Mouse (Mus musculus) heart, postnatal 0 days (tissue): ENCODE measurements at regions not wholly inside any gene's neighbourhood (a gene's known extent, or its start where the extent isn't known, plus 50 kb on each side); places are given as distances from the start of the nearest gene placed in this dataset.

ENCODE experiments used
- ATAC-seq: fragments of 200-750 bp; cut with Nextera tagmentation; 2 replicates; pipeline ENCODE4 v1.8.0; 2017; ENCODE audit warnings: low read depth, moderate number of reproducible peaks, moderate library complexity; ENCODE audit not compliant: insufficient read depth
- DNase-seq: peaks from one replicate; pipeline ENCODE4 v3.0.0-alpha.2; 2016; ENCODE audit warnings: low spot score
- H3K27ac ChIP-seq: fragments of 300-500 bp; sonication (generic); 2 replicates; pipeline ENCODE4 v1.5.1; 2014; ENCODE audit warnings: low read depth, mild to moderate bottlenecking
- H3K27me3 ChIP-seq: fragments of 300-500 bp; sonication (generic); 2 replicates; pipeline ENCODE4 v1.6.1; 2014; ENCODE audit warnings: low read length, mixed read lengths; ENCODE audit not compliant: control insufficient read depth, insufficient read depth
- H3K36me3 ChIP-seq: fragments of 300-500 bp; sonication (generic); replicated peaks from 2 replicates; pipeline ENCODE4 v1.6.1; 2014; ENCODE audit warnings: low read length, mixed read lengths; ENCODE audit not compliant: control insufficient read depth, insufficient read depth
- H3K4me1 ChIP-seq: fragments of 300-500 bp; sonication (generic); 2 replicates; pipeline ENCODE4 v1.6.1; 2014; ENCODE audit warnings: antibody characterized with exemption; ENCODE audit not compliant: control insufficient read depth, insufficient read depth
- H3K4me2 ChIP-seq: fragments of 300-500 bp; sonication (generic); 2 replicates; pipeline ENCODE4 v1.6.1; 2014; ENCODE audit warnings: low read depth, mild to moderate bottlenecking, low read length, moderate library complexity
- H3K4me3 ChIP-seq: fragments of 300-500 bp; sonication (generic); 2 replicates; pipeline ENCODE4 v1.5.1; 2014; ENCODE audit warnings: low read depth, low read length
- H3K9ac ChIP-seq: fragments of 300-500 bp; sonication (generic); replicated peaks from 2 replicates; pipeline ENCODE4 v1.6.1; 2014; ENCODE audit warnings: low read depth, low read length, mixed read lengths
- H3K9me3 ChIP-seq: fragments of 300-500 bp; sonication (generic); replicated peaks from 2 replicates; pipeline ENCODE4 v1.6.1; 2016; ENCODE audit warnings: low read length; ENCODE audit not compliant: control insufficient read depth
- CTCF ChIP-seq: IDR thresholded peaks from 2 replicates; pipeline ENCODE4 v1.5.1; 2016; ENCODE audit warnings: antibody characterized with exemption, control low read depth, low read depth
- EP300 ChIP-seq: IDR thresholded peaks from 2 replicates; pipeline ENCODE4 v1.6.1; 2016; ENCODE audit warnings: antibody characterized with exemption, low read depth
- WGBS: fragments of 180-500 bp; shearing (Covaris S2); extraction: QIAGEN DNeasy Blood & Tissue Kit; methylation state at CpG from one replicate; pipeline ENCODE4 v1.1.7; 2014; 5-methylcytosine and 5-hydroxymethylcytosine counted together

DNA sequence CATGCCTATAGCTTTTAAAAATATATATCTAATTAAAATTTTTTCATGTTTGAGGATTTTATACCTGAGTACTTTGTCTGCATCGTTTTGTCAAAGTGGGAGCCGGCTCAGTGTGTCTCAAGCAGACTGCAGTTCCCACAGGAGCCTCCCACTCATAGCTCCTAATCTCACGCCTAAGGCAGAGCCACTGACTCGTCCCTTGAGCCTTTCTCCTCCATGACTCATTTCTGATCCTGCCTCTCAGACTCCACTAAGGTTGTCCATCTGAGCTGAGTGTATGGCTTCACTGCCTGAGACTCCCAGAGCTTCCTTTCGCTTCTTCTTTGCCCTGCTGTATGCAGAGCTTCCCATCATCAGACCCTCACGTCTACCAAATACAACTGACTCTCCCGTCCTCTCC lies 98.8 kb downstream of the Efnb2 start:
- H3K9me3 ChIP-seq: no peaks in the 10 kb centered on the region
- no peak overlapping the region for H3K9ac ChIP-seq
- no peak for ATAC-seq
- H3K36me3 ChIP-seq: no peaks in the 10 kb centered on the region
- H3K4me2 ChIP-seq: no peak overlapping the region
- 57% methylated on average over 7 of the region's 7 CpGs for WGBS
- H3K27ac ChIP-seq: no peak overlapping the region
- no peaks in the 10 kb centered on the region for H3K4me1 ChIP-seq
- H3K4me3 ChIP-seq: no peak overlapping the region
- H3K27me3 ChIP-seq: no peaks in the 10 kb centered on the region
- TF ChIP-seq EP300 (no peak), CTCF (no peak)
- DNase-seq: no peak

DNA sequence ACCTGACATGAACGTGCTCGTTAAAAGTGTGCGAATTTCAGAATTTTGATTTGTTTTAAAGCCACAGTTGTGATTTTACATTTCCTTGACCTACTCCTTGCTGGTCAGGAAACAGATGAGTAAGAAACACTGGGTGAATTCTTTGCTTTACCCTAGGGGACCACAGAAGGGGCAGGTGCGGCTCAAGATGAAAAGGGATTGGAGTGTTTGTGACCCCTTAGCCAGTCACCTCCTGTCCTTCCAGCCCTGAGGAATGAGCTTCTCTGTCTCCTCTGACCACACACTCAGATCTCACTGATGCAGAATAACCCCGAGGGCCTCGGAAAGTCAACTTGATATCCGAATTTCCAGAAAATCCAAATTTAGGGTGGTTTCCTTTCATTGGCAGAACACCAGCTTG lies 103.0 kb downstream of the Efnb2 start:
- Histone ChIP-seq H3K27ac (no peak overlapping the region), H3K9me3 (no peaks in the 10 kb centered on the region), H3K36me3 (no peaks in the 10 kb centered on the region), H3K4me2 (no peak overlapping the region), H3K27me3 (no peaks in the 10 kb centered on the region), H3K4me3 (no peak overlapping the region), H3K9ac (no peak overlapping the region), H3K4me1 (no peaks in the 10 kb centered on the region)
- ATAC-seq (no peak), DNase-seq (no peak)
- WGBS: 82% methylated on average over 7 of the region's 7 CpGs
- TF ChIP-seq EP300 (no peak), CTCF (no peak)

DNA sequence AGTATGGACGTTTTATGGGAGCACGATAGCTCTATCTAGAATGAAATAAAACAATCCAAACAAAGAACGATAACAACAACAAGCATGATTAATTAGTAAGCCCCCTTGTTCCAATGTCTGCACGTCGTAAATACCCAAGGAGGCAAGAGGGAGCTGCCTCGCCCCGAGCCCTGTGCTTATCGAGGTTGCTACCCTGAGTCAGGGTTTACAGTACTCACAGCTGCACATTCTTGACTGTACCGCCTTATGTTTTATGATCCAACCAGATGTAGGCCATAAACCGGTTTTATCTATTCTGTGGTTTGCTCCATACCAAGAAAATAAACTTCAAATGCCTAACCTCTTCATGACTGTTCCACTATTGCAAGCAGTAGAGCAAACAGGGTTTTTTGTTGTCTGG lies 104.9 kb downstream of the Efnb2 start:
- ATAC-seq: no peak
- no peaks in the 10 kb centered on the region for H3K4me1 ChIP-seq
- no peaks in the 10 kb centered on the region for H3K36me3 ChIP-seq
- H3K4me2 ChIP-seq: no peak overlapping the region
- H3K9me3 ChIP-seq: no peaks in the 10 kb centered on the region
- no peak overlapping the region for H3K27ac ChIP-seq
- no peak for DNase-seq
- no peaks in the 10 kb centered on the region for H3K27me3 ChIP-seq
- no peak overlapping the region for H3K9ac ChIP-seq
- WGBS: 80% methylated on average over 10 of the region's 10 CpGs
- H3K4me3 ChIP-seq: no peak overlapping the region
- TF ChIP-seq CTCF (no peak), EP300 (no peak)

DNA sequence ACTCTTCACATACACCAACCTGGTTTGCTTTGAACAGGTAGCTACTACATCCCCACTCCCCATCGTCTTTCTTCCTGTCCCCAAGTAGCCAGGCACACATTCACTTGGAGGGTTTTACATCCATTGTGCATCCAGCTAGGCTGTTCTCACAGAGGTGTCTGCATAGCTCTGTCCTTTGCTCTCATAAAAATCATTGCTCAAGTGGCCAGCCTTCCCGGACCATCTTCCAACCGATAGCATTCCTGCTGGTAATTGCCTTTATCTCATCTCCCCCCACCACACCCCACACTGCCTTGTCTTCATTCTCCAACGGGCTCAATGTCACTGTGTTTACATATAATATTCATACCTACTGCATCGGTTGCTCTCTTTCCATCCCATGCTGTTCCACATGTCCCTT lies 106.4 kb downstream of the Efnb2 start:
- Histone ChIP-seq H3K27me3 (no peaks in the 10 kb centered on the region), H3K9ac (no peak overlapping the region), H3K27ac (no peak overlapping the region), H3K9me3 (no peaks in the 10 kb centered on the region), H3K4me3 (no peak overlapping the region), H3K36me3 (no peaks in the 10 kb centered on the region), H3K4me2 (no peak overlapping the region), H3K4me1 (no peaks in the 10 kb centered on the region)
- WGBS: 65% methylated on average over 5 of the region's 5 CpGs
- no peak for TF ChIP-seq EP300
- no peak for TF ChIP-seq CTCF
- DNase-seq: no peak
- no peak for ATAC-seq

DNA sequence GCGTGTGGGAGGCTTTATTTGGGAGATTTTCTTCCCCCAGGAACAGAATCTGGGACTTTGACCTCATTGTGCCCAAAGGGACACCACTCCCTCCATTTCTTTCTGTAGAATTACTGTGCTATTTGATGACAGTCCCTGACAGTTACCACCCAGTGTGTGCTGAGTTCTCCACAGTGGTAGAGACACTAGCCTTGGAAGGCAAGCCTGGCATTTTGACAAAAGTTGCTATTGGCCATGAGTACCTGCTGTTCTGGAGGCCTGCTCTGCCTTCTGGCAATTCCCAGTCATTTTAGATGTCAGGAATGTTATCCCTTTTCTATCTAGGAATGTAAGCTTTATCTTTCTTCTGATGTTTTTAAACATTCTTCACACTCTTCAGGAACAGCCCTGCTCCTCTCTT lies 108.3 kb downstream of the Efnb2 start:
- TF ChIP-seq EP300 (no peak), CTCF (no peak)
- H3K4me3 ChIP-seq: no peak overlapping the region
- H3K9ac ChIP-seq: no peak overlapping the region
- H3K27me3 ChIP-seq: no peaks in the 10 kb centered on the region
- no peak overlapping the region for H3K27ac ChIP-seq
- no peaks in the 10 kb centered on the region for H3K4me1 ChIP-seq
- H3K4me2 ChIP-seq: no peak overlapping the region
- 93% methylated on average over 1 of the region's 1 CpGs for WGBS
- no peak for ATAC-seq
- DNase-seq: no peak
- H3K36me3 ChIP-seq: no peaks in the 10 kb centered on the region
- no peaks in the 10 kb centered on the region for H3K9me3 ChIP-seq

DNA sequence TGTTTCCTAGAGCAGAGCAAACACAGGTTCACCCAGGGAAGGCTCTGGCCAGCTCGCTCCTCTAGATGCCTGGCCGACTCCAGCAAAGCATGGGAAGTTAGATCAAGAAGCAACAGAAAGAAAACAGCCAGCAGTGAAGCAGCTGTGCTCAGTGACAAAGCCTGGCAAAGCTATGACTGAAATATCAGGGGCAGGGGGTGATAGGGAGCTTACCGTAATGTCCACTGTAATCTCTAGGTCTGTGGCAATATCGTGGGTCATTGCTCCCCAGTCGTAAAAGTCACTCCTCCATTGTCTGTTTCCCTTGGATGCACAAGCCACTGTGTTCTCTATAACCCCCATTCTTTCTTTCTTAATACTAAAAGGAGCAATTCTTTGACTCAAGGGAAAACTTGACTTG lies 124.4 kb downstream of the Efnb2 start:
- Histone ChIP-seq H3K4me1 (no peaks in the 10 kb centered on the region), H3K9ac (no peak overlapping the region), H3K36me3 (no peaks in the 10 kb centered on the region), H3K27me3 (no peaks in the 10 kb centered on the region), H3K4me3 (no peak overlapping the region), H3K9me3 (no peaks in the 10 kb centered on the region), H3K27ac (no peak overlapping the region), H3K4me2 (no peak overlapping the region)
- TF ChIP-seq EP300: no peak
- TF ChIP-seq CTCF: no peak
- DNase-seq (no peak), ATAC-seq (no peak)
- WGBS: 79% methylated on average over 5 of the region's 5 CpGs
